Mouse (Mus musculus): Measurements from ENCODE around the gene Eno1. TPM values are rescaled to one million over a fixed set of nuclear protein-coding genes. Genes with fewer than 3 reads are reported as not detected.

Gene Eno1
- polyA plus RNA-seq, 1 experiment: 120 TPM

DNA sequence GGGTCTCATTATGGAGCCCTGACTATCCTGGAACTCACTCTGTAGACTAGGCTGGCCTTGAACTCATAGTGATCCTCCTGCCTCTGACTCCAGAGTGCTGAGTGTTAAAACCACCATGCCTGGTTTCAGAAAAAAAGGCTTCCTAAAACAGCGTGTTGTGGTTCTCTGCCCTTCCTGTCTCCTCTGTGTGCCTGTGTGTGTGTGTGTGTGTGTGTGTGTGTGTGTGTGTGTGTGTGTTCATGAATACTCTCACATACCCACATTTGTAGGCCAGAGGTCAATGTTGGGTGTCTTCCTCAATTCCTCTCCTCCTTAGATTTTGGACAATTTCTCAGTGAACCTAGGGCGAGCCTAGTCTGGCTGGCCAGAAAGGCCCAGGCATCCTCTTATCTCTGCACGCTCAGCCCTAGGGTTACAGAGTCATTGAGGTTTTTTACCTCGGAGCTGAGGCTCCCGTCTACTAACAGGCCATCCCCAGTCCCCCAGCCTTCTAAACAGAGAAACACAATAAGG, 19.4 kb upstream of the Eno1 start:
- Histone ChIP-seq H3K4me1 (ENCODE audit: control insufficient read depth, insufficient read depth, insufficient read length) (peaks cover 3% of the 10 kb centered on the region; the same call in 1 of the 2 replicates), H3K4me3 (ENCODE audit: extremely low read depth, insufficient read depth, insufficient read length) (no peak overlapping the region), H3K27ac (ENCODE audit: insufficient read depth, low read length) (no peak overlapping the region), H3K27me3 (ENCODE audit: control insufficient read depth, insufficient read depth, low read length) (no peaks in the 10 kb centered on the region), H3K36me3 (ENCODE audit: control insufficient read depth, insufficient read depth, low read length) (no peaks in the 10 kb centered on the region)
- TF ChIP-seq CTCF (IDR thresholded peaks at IDR 0.05; ENCODE audit: extremely low read depth, insufficient read depth, insufficient read length, insufficient replicate concordance): no peak
- no peak for TF ChIP-seq POLR2A (IDR thresholded peaks at IDR 0.05; ENCODE audit: low read depth, low read length)
- no peak for DNase-seq (ENCODE audit: low read depth in 1 of 2, low spot score in 2 of 2)
- WGBS: 44% methylated on average over 5 of the region's 5 CpGs

DNA sequence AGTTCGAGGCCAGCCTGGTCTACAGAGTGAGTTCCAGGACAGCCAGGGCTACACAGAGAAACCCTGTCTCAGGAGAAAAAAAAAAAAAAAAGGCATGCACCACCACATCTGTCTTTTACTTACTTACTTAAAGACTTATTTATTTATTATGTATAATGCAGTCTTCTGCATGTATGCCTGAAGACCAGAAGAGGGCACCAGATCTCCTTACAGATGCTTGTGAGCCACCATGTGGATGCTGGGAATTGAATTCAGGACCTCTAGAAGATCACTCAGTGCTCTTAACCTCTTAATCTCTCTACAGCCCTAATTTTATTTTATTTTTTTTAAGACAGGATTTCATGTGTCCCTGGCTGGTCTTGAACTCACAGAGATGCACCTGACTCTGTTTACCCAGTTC, 18.6 kb upstream of the Eno1 start:
- Histone ChIP-seq H3K27ac (ENCODE audit: insufficient read depth, low read length) (no peak overlapping the region), H3K36me3 (ENCODE audit: control insufficient read depth, insufficient read depth, low read length) (no peaks in the 10 kb centered on the region), H3K4me3 (ENCODE audit: extremely low read depth, insufficient read depth, insufficient read length) (no peak overlapping the region), H3K27me3 (ENCODE audit: control insufficient read depth, insufficient read depth, low read length) (no peaks in the 10 kb centered on the region), H3K4me1 (ENCODE audit: control insufficient read depth, insufficient read depth, insufficient read length) (peaks cover under 1% of the 10 kb centered on the region; the same call in 1 of the 2 replicates)
- no peak for TF ChIP-seq POLR2A (IDR thresholded peaks at IDR 0.05; ENCODE audit: low read depth, low read length)
- no peak for TF ChIP-seq CTCF (IDR thresholded peaks at IDR 0.05; ENCODE audit: extremely low read depth, insufficient read depth, insufficient read length, insufficient replicate concordance)
- 87% methylated on average over 1 of the region's 1 CpGs for WGBS
- no peak for DNase-seq (ENCODE audit: low read depth in 1 of 2, low spot score in 2 of 2)

DNA sequence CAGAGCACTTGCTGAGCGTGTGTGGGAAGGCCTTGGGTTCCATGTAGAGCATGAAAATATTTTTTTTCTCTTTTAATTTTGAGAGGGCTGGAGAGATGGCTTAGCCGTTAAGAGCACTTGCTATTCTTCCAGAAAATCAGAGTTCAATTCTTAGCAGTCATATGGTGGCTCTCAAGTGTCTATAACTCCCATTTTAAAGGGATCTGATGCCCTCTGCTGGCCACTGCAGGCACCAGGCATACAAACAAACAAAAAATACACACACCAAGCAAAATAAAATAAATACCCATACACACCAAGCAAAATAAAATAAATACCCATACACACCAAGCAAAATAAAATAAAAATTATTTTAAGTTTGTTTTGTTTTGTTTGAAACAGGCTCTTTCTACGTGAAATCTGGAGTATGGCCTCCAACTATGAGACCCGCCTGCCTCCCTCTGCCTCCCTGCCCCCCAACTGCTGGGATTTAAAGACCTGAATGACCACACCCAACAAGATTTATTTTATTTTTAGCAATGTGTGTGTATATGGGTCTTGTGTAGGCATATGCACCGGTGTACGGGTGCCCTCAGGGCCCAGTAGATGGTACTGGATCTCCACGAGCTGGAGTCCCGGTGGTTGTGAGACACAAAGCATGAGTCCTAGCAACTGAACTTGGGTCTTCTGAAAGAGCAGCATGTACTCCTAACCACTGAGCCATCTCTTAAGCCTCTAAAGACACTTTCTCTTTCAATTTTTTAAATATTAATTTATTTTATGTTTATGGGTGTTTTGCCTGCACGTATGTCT, 16.8 kb upstream of the Eno1 start:
- DNase-seq (ENCODE audit: low read depth in 1 of 2, low spot score in 2 of 2): peak in 1 of 2 experiments; percentile 57
- Histone ChIP-seq H3K4me3 (ENCODE audit: extremely low read depth, insufficient read depth, insufficient read length) (no peak overlapping the region), H3K27ac (ENCODE audit: insufficient read depth, low read length) (no peak overlapping the region), H3K4me1 (ENCODE audit: control insufficient read depth, insufficient read depth, insufficient read length) (no peaks in the 10 kb centered on the region), H3K36me3 (ENCODE audit: control insufficient read depth, insufficient read depth, low read length) (no peaks in the 10 kb centered on the region), H3K27me3 (ENCODE audit: control insufficient read depth, insufficient read depth, low read length) (no peaks in the 10 kb centered on the region)
- 71% methylated on average over 9 of the region's 9 CpGs for WGBS
- TF ChIP-seq CTCF (IDR thresholded peaks at IDR 0.05; ENCODE audit: extremely low read depth, insufficient read depth, insufficient read length, insufficient replicate concordance): peak; percentile 47; the same call in 1 of the 2 replicates
- no peak for TF ChIP-seq POLR2A (IDR thresholded peaks at IDR 0.05; ENCODE audit: low read depth, low read length)

DNA sequence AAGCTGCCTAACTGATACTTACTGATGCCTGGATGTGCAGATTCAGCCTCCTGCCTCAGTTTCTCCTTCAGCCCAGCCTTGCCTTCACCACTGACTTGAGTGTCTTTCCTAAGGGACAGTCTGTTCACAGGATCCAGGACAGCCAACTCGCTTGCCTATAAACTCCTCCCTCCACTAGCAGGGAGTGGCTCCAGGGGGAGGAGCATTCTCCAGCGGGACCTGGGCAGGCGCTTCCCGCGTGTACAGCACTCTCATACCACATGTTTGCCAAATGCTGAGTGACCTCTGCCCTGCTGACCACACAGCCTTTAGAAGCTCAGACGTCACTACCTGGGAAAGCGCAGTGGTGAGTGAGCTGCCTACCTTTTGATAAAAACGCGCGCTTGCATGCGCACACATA, 15.9 kb upstream of the Eno1 start:
- DNase-seq (ENCODE audit: low read depth in 1 of 2, low spot score in 2 of 2): no peak
- TF ChIP-seq CTCF (IDR thresholded peaks at IDR 0.05; ENCODE audit: extremely low read depth, insufficient read depth, insufficient read length, insufficient replicate concordance) (no peak), POLR2A (IDR thresholded peaks at IDR 0.05; ENCODE audit: low read depth, low read length) (no peak)
- no peaks in the 10 kb centered on the region for H3K4me1 ChIP-seq (ENCODE audit: control insufficient read depth, insufficient read depth, insufficient read length)
- H3K4me3 ChIP-seq (ENCODE audit: extremely low read depth, insufficient read depth, insufficient read length): no peak overlapping the region
- no peaks in the 10 kb centered on the region for H3K36me3 ChIP-seq (ENCODE audit: control insufficient read depth, insufficient read depth, low read length)
- H3K27me3 ChIP-seq (ENCODE audit: control insufficient read depth, insufficient read depth, low read length): no peaks in the 10 kb centered on the region
- no peak overlapping the region for H3K27ac ChIP-seq (ENCODE audit: insufficient read depth, low read length)
- 63% methylated on average over 11 of the region's 11 CpGs for WGBS

DNA sequence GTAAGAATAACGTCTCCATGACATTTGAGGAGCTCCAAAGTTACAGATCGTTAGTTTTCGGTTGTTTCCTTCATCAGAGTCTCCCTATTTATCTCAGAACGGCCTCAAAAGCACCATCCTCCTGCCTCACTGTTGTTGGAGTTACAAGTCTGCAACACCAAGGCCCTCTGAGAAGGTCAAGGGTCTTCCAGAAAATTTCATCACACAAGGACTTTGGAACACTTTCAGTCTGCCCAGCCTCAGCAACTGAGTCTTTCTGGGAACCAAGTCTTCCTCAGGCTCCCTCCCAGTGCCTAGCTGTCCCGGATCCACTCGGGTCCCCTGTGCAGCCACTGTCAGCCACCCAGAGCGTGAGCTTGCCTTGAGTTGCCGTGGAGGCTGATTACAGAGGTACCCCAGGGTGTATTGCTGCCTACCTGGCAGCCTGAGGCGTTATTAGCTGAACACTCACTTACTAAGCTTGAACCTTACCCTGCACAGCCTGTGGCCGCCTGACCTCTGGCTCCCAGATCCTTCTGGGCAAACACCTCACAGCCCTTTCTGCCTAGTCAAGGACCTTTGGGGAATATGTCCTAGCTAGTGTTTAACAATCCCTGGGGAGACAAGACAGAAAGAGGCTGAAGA, 15.4 kb upstream of the Eno1 start:
- Histone ChIP-seq H3K36me3 (ENCODE audit: control insufficient read depth, insufficient read depth, low read length) (no peaks in the 10 kb centered on the region), H3K27me3 (ENCODE audit: control insufficient read depth, insufficient read depth, low read length) (no peaks in the 10 kb centered on the region), H3K4me3 (ENCODE audit: extremely low read depth, insufficient read depth, insufficient read length) (no peak overlapping the region), H3K27ac (ENCODE audit: insufficient read depth, low read length) (no peak overlapping the region), H3K4me1 (ENCODE audit: control insufficient read depth, insufficient read depth, insufficient read length) (no peaks in the 10 kb centered on the region)
- WGBS: 78% methylated on average over 10 of the region's 10 CpGs
- TF ChIP-seq POLR2A (IDR thresholded peaks at IDR 0.05; ENCODE audit: low read depth, low read length) (no peak), CTCF (IDR thresholded peaks at IDR 0.05; ENCODE audit: extremely low read depth, insufficient read depth, insufficient read length, insufficient replicate concordance) (no peak)
- DNase-seq (ENCODE audit: low read depth in 1 of 2, low spot score in 2 of 2): no peak

DNA sequence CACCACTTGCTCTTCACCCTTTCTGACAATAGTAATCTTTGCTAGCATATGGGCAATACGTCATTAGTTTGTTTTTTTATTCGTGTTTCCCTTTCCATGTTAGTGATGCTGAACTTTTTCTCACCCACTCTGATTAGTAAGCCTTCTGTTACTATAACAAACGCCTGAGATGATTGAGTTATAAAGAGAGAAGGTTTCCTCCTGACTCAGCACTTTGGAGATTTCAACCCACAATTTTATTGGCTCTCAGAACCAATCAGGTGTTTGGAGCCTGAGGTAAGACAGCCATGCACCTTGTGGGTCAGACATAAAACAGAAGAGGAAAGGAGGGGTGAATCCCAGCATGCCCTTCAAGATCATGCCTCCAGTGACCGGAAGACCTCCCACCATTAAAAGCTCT, 12.7 kb upstream of the Eno1 start:
- Histone ChIP-seq H3K36me3 (ENCODE audit: control insufficient read depth, insufficient read depth, low read length) (no peaks in the 10 kb centered on the region), H3K27ac (ENCODE audit: insufficient read depth, low read length) (no peak overlapping the region), H3K4me1 (ENCODE audit: control insufficient read depth, insufficient read depth, insufficient read length) (no peaks in the 10 kb centered on the region), H3K27me3 (ENCODE audit: control insufficient read depth, insufficient read depth, low read length) (no peaks in the 10 kb centered on the region), H3K4me3 (ENCODE audit: extremely low read depth, insufficient read depth, insufficient read length) (no peak overlapping the region)
- DNase-seq (ENCODE audit: low read depth in 1 of 2, low spot score in 2 of 2): no peak
- WGBS: 85% methylated on average over 4 of the region's 4 CpGs
- no peak for TF ChIP-seq CTCF (IDR thresholded peaks at IDR 0.05; ENCODE audit: extremely low read depth, insufficient read depth, insufficient read length, insufficient replicate concordance)
- no peak for TF ChIP-seq POLR2A (IDR thresholded peaks at IDR 0.05; ENCODE audit: low read depth, low read length)
